Mouse (Mus musculus) G1E (cell line): ENCODE measurements at regions not wholly inside any gene's neighbourhood (a gene's known extent, or its start where the extent isn't known, plus 50 kb on each side); places are given as distances from the start of the nearest gene placed in this dataset.

ENCODE experiments used
- CTCF ChIP-seq: IDR thresholded peaks from 2 replicates; pipeline ENCODE4 v1.5.1; 2012; ENCODE audit warnings: low read depth, low read length, inconsistent platforms, mixed read lengths
- GATA1 ChIP-seq: IDR thresholded peaks from 2 replicates; pipeline ENCODE4 v1.6.1; 2012; ENCODE audit warnings: borderline replicate concordance, low read length, inconsistent platforms, mixed read lengths
- GATA2 ChIP-seq: IDR thresholded peaks from 2 replicates; pipeline ENCODE4 v1.6.1; 2012; ENCODE audit warnings: low read depth, low read length, inconsistent platforms, borderline replicate concordance
- POLR2AphosphoS5 ChIP-seq: IDR thresholded peaks from 2 replicates; pipeline ENCODE4 v1.6.1; 2012; ENCODE audit warnings: low read depth, low read length, inconsistent platforms; ENCODE audit not compliant: insufficient replicate concordance
- TAL1 ChIP-seq: conservative IDR thresholded peaks from 2 replicates; pipeline ENCODE4 v1.6.1; 2012; ENCODE audit warnings: low read depth, low read length, inconsistent platforms, mixed read lengths

DNA sequence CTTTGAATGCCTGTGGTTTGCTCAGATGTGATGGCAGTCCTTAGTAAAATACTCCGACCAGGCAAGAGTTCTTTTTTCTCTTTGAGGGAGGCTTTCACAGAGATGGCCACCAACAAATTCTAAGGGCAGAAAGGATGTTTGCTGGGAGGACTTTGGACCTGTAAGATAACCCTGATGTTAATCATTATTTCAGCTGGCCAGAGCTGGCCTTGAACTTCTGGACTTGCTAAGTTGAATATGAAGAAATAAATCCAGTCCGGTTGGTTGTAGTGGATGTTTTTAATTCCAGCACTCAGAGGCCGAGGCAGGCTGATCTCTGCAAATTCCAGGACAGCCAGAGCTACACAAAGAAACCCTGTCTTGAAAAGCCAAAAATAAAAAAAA is 222.9 kb upstream of the Klf3 start:
- TF ChIP-seq CTCF (no peak), GATA1 (no peak), POLR2AphosphoS5 (no peak), TAL1 (no peak), GATA2 (no peak)
